Mouse (Mus musculus): ENCODE measurements at regions not wholly inside any gene's neighbourhood (a gene's known extent, or its start where the extent isn't known, plus 50 kb on each side); places are given as distances from the start of the nearest gene placed in this dataset.

GRCm38 (mm10) chr17:89465883-89466282 is 265.4 kb upstream of the Fshr start:
- Histone ChIP-seq H3K4me2 (ENCODE audit: low read depth, low read length) (no peak overlapping the region), H3K4me1 (ENCODE audit: control insufficient read depth, insufficient read depth, low read length) (no peaks in the 10 kb centered on the region), H3K9ac (replicated peaks; ENCODE audit: low read depth, low read length) (no peak overlapping the region), H3K9me3 (ENCODE audit: control insufficient read depth, low read length) (no peaks in the 10 kb centered on the region), H3K36me3 (ENCODE audit: control insufficient read depth, insufficient read depth, low read length) (no peaks in the 10 kb centered on the region), H3K4me3 (ENCODE audit: low read depth, low read length) (no peak overlapping the region), H3K27me3 (ENCODE audit: control insufficient read depth, insufficient read depth, low read length) (no peaks in the 10 kb centered on the region), H3K27ac (ENCODE audit: low read depth, low read length) (no peak overlapping the region)
- no peak for ATAC-seq (ENCODE audit: low read depth)
- WGBS = 84% methylated on average over 5 of the region's 5 CpGs

GRCm38 (mm10) chr17:89460438-89460837 is 260.0 kb upstream of the Fshr start:
- Histone ChIP-seq H3K4me2 (ENCODE audit: low read depth, low read length) (no peak overlapping the region), H3K27ac (ENCODE audit: low read depth, low read length) (no peak overlapping the region), H3K4me3 (ENCODE audit: low read depth, low read length) (no peak overlapping the region), H3K36me3 (ENCODE audit: control insufficient read depth, insufficient read depth, low read length) (no peaks in the 10 kb centered on the region), H3K4me1 (ENCODE audit: control insufficient read depth, insufficient read depth, low read length) (no peaks in the 10 kb centered on the region), H3K9me3 (ENCODE audit: control insufficient read depth, low read length) (no peaks in the 10 kb centered on the region), H3K9ac (replicated peaks; ENCODE audit: low read depth, low read length) (no peak overlapping the region), H3K27me3 (ENCODE audit: control insufficient read depth, insufficient read depth, low read length) (no peaks in the 10 kb centered on the region)
- WGBS = 87% methylated on average over 5 of the region's 5 CpGs
- no peak for ATAC-seq (ENCODE audit: low read depth)

- Histone ChIP-seq H3K36me3 (ENCODE audit: control insufficient read depth, insufficient read depth, low read length) (no peaks in the 10 kb centered on the region), H3K4me3 (ENCODE audit: low read depth, low read length) (no peak overlapping the region), H3K27ac (ENCODE audit: low read depth, low read length) (no peak overlapping the region), H3K4me2 (ENCODE audit: low read depth, low read length) (no peak overlapping the region), H3K9me3 (ENCODE audit: control insufficient read depth, low read length) (no peaks in the 10 kb centered on the region), H3K9ac (replicated peaks; ENCODE audit: low read depth, low read length) (no peak overlapping the region), H3K4me1 (ENCODE audit: control insufficient read depth, insufficient read depth, low read length) (no peaks in the 10 kb centered on the region), H3K27me3 (ENCODE audit: control insufficient read depth, insufficient read depth, low read length) (no peaks in the 10 kb centered on the region)
- WGBS = 97% methylated on average over 3 of the region's 3 CpGs
- ATAC-seq (ENCODE audit: low read depth) = no peak
Measured at GRCm38 (mm10) chr17:89454301-89454700, 253.8 kb upstream of the Fshr start.

- H3K4me3 ChIP-seq (ENCODE audit: low read depth, low read length) = no peak overlapping the region
- no peaks in the 10 kb centered on the region for H3K36me3 ChIP-seq (ENCODE audit: control insufficient read depth, insufficient read depth, low read length)
- ATAC-seq (ENCODE audit: low read depth) = no peak
- no peak overlapping the region for H3K4me2 ChIP-seq (ENCODE audit: low read depth, low read length)
- H3K9ac ChIP-seq (replicated peaks; ENCODE audit: low read depth, low read length) = no peak overlapping the region
- no peaks in the 10 kb centered on the region for H3K27me3 ChIP-seq (ENCODE audit: control insufficient read depth, insufficient read depth, low read length)
- no peaks in the 10 kb centered on the region for H3K4me1 ChIP-seq (ENCODE audit: control insufficient read depth, insufficient read depth, low read length)
- WGBS = 94% methylated on average over 4 of the region's 4 CpGs
- H3K9me3 ChIP-seq (ENCODE audit: control insufficient read depth, low read length) = no peaks in the 10 kb centered on the region
- H3K27ac ChIP-seq (ENCODE audit: low read depth, low read length) = no peak overlapping the region
Measured at GRCm38 (mm10) chr17:89450724-89451123, 250.2 kb upstream of the Fshr start.

GRCm38 (mm10) chr17:89449391-89449790 is 248.9 kb upstream of the Fshr start:
- no peak overlapping the region for H3K9ac ChIP-seq (replicated peaks; ENCODE audit: low read depth, low read length)
- no peak overlapping the region for H3K4me2 ChIP-seq (ENCODE audit: low read depth, low read length)
- H3K4me1 ChIP-seq (ENCODE audit: control insufficient read depth, insufficient read depth, low read length) = no peaks in the 10 kb centered on the region
- no peaks in the 10 kb centered on the region for H3K9me3 ChIP-seq (ENCODE audit: control insufficient read depth, low read length)
- no peak for ATAC-seq (ENCODE audit: low read depth)
- H3K4me3 ChIP-seq (ENCODE audit: low read depth, low read length) = no peak overlapping the region
- no peaks in the 10 kb centered on the region for H3K27me3 ChIP-seq (ENCODE audit: control insufficient read depth, insufficient read depth, low read length)
- H3K36me3 ChIP-seq (ENCODE audit: control insufficient read depth, insufficient read depth, low read length) = no peaks in the 10 kb centered on the region
- H3K27ac ChIP-seq (ENCODE audit: low read depth, low read length) = no peak overlapping the region

GRCm38 (mm10) chr17:89434288-89434687 is 233.8 kb upstream of the Fshr start:
- Histone ChIP-seq H3K9me3 (ENCODE audit: control insufficient read depth, low read length) (no peaks in the 10 kb centered on the region), H3K36me3 (ENCODE audit: control insufficient read depth, insufficient read depth, low read length) (no peaks in the 10 kb centered on the region), H3K4me2 (ENCODE audit: low read depth, low read length) (no peak overlapping the region), H3K4me3 (ENCODE audit: low read depth, low read length) (no peak overlapping the region), H3K27me3 (ENCODE audit: control insufficient read depth, insufficient read depth, low read length) (no peaks in the 10 kb centered on the region), H3K9ac (replicated peaks; ENCODE audit: low read depth, low read length) (no peak overlapping the region), H3K4me1 (ENCODE audit: control insufficient read depth, insufficient read depth, low read length) (no peaks in the 10 kb centered on the region), H3K27ac (ENCODE audit: low read depth, low read length) (no peak overlapping the region)
- WGBS = 93% methylated on average over 4 of the region's 4 CpGs
- ATAC-seq (ENCODE audit: low read depth) = no peak

- ATAC-seq (ENCODE audit: low read depth) = no peak
- no peak overlapping the region for H3K4me3 ChIP-seq (ENCODE audit: low read depth, low read length)
- H3K36me3 ChIP-seq (ENCODE audit: control insufficient read depth, insufficient read depth, low read length) = no peaks in the 10 kb centered on the region
- H3K4me1 ChIP-seq (ENCODE audit: control insufficient read depth, insufficient read depth, low read length) = no peaks in the 10 kb centered on the region
- H3K9ac ChIP-seq (replicated peaks; ENCODE audit: low read depth, low read length) = no peak overlapping the region
- no peaks in the 10 kb centered on the region for H3K27me3 ChIP-seq (ENCODE audit: control insufficient read depth, insufficient read depth, low read length)
- 89% methylated on average over 1 of the region's 1 CpGs for WGBS
- H3K4me2 ChIP-seq (ENCODE audit: low read depth, low read length) = no peak overlapping the region
- H3K9me3 ChIP-seq (ENCODE audit: control insufficient read depth, low read length) = no peaks in the 10 kb centered on the region
- H3K27ac ChIP-seq (ENCODE audit: low read depth, low read length) = no peak overlapping the region
Measured at GRCm38 (mm10) chr17:89410026-89410425, 209.6 kb upstream of the Fshr start.

GRCm38 (mm10) chr17:89405589-89405988 is 205.1 kb upstream of the Fshr start:
- Histone ChIP-seq H3K4me3 (ENCODE audit: low read depth, low read length) (no peak overlapping the region), H3K27ac (ENCODE audit: low read depth, low read length) (no peak overlapping the region), H3K9me3 (ENCODE audit: control insufficient read depth, low read length) (no peaks in the 10 kb centered on the region), H3K4me1 (ENCODE audit: control insufficient read depth, insufficient read depth, low read length) (no peaks in the 10 kb centered on the region), H3K4me2 (ENCODE audit: low read depth, low read length) (no peak overlapping the region), H3K36me3 (ENCODE audit: control insufficient read depth, insufficient read depth, low read length) (no peaks in the 10 kb centered on the region), H3K9ac (replicated peaks; ENCODE audit: low read depth, low read length) (no peak overlapping the region), H3K27me3 (ENCODE audit: control insufficient read depth, insufficient read depth, low read length) (no peaks in the 10 kb centered on the region)
- ATAC-seq (ENCODE audit: low read depth) = peak; percentile 65; the same call in 1 of the 2 replicates
- WGBS = 56% methylated on average over 2 of the region's 2 CpGs

GRCm38 (mm10) chr17:89357241-89357640 is 156.8 kb upstream of the Fshr start:
- ATAC-seq (ENCODE audit: low read depth) = no peak
- Histone ChIP-seq H3K4me1 (ENCODE audit: control insufficient read depth, insufficient read depth, low read length) (no peaks in the 10 kb centered on the region), H3K4me2 (ENCODE audit: low read depth, low read length) (no peak overlapping the region)

More at GRCm38 (mm10) chr17:89357241-89357640, 156.8 kb upstream of the Fshr start:
- Histone ChIP-seq H3K27me3 (ENCODE audit: control insufficient read depth, insufficient read depth, low read length) (no peaks in the 10 kb centered on the region), H3K9me3 (ENCODE audit: control insufficient read depth, low read length) (no peaks in the 10 kb centered on the region), H3K36me3 (ENCODE audit: control insufficient read depth, insufficient read depth, low read length) (no peaks in the 10 kb centered on the region), H3K9ac (replicated peaks; ENCODE audit: low read depth, low read length) (no peak overlapping the region), H3K27ac (ENCODE audit: low read depth, low read length) (no peak overlapping the region), H3K4me3 (ENCODE audit: low read depth, low read length) (no peak overlapping the region)

All from neural tube, embryonic 14.5 days (tissue).